Mouse (Mus musculus): ENCODE measurements around the gene Fpgs. TPM values are rescaled to one million over a fixed set of nuclear protein-coding genes. Genes with fewer than 3 reads are reported as not detected.

The Fpgs gene
- polyA plus RNA-seq, 1 experiment from 2014 or later, result 29.5 TPM

DNA sequence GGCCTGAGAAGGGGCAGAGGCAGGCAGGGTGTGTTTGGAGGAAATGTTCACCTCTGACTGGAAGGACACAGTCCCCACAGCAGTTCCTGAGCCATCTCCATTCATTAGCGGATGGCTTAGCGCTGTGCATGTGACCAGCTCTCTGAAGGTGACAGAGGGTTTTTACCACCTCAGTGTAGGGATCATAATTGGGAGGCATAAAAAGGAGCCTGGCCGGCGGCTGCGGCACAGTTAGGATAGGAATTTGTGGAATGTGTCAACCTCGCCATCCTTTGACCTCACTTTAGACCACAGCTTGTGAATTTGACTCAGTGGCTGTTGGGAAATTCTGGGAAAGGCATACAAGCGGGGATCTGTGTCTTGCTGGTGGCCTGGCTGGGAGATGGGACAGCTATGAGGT is 50.2 kb downstream of the Fpgs start:
- peak overlapping the region; percentile 76 for H3K27ac ChIP-seq

GRCm38 (mm10) chr2:32647366-32647765 is 56.6 kb downstream of the Fpgs start:
- peak overlapping the region; percentile 32 for H3K4me3 ChIP-seq
- no peaks in the 10 kb centered on the region for H3K9me3 ChIP-seq
- no peak for DNase-seq (ENCODE audit: extremely low spot score, low spot score)
- H3K27me3 ChIP-seq (ENCODE audit: poor library complexity, severe bottlenecking), result no peaks in the 10 kb centered on the region
- WGBS, result 90% methylated on average over 7 of the region's 7 CpGs
- H3K27ac ChIP-seq, result 0 out of 2 replicates have a peak overlapping the region, but pooled peaks have one; percentile 13
- no peaks in the 10 kb centered on the region for H3K36me3 ChIP-seq (replicated peaks)
- peaks cover 17% of the 10 kb centered on the region for H3K4me1 ChIP-seq

More for the DNA sequence above, 50.2 kb downstream of the Fpgs start:
- Histone ChIP-seq H3K4me3 (no peak overlapping the region), H3K4me1 (peaks cover 32% of the 10 kb centered on the region), H3K27me3 (ENCODE audit: poor library complexity, severe bottlenecking) (no peaks in the 10 kb centered on the region), H3K9me3 (no peaks in the 10 kb centered on the region), H3K36me3 (replicated peaks) (no peaks in the 10 kb centered on the region)
- 47% methylated on average over 7 of the region's 7 CpGs for WGBS
- DNase-seq (ENCODE audit: extremely low spot score, low spot score), result no peak

- H3K9me3 ChIP-seq, result no peaks in the 10 kb centered on the region
- peak within 1 kb of the TSS; percentile 64 for H3K27ac ChIP-seq
- H3K27me3 ChIP-seq (ENCODE audit: poor library complexity, severe bottlenecking), result no peaks in the 10 kb centered on the region
- peaks cover 17% of the 10 kb centered on the region for H3K4me1 ChIP-seq
- no peaks in the 10 kb centered on the region for H3K36me3 ChIP-seq (replicated peaks)
- DNase-seq (ENCODE audit: extremely low spot score, low spot score), result no peak
- 59% methylated on average over 31 of the region's 31 CpGs for WGBS
- H3K4me3 ChIP-seq, result peak within 1 kb of the TSS; percentile 32
Observed at GRCm38 (mm10) chr2:32646379-32647056, 57.4 kb downstream of the Fpgs start, which contains the start of gene Eng. Gene Eng, plus strand, starts transcription at chr2:32646595.

GRCm38 (mm10) chr2:32645647-32646046 is 58.3 kb downstream of the Fpgs start:
- Histone ChIP-seq H3K9me3 (no peaks in the 10 kb centered on the region), H3K27me3 (ENCODE audit: poor library complexity, severe bottlenecking) (no peaks in the 10 kb centered on the region), H3K4me3 (no peak overlapping the region), H3K4me1 (peaks cover 18% of the 10 kb centered on the region), H3K27ac (0 out of 2 replicates have a peak overlapping the region, but pooled peaks have one; percentile 17), H3K36me3 (replicated peaks) (no peaks in the 10 kb centered on the region)
- WGBS, result 76% methylated on average over 3 of the region's 3 CpGs
- no peak for DNase-seq (ENCODE audit: extremely low spot score, low spot score)

GRCm38 (mm10) chr2:32644799-32645475 is 59.0 kb downstream of the Fpgs start:
- 91% methylated on average over 8 of the region's 8 CpGs for WGBS
- 0 out of 2 replicates have a peak overlapping the region, but pooled peaks have one; percentile 17 for H3K27ac ChIP-seq
- no peak for DNase-seq (ENCODE audit: extremely low spot score, low spot score)
- H3K27me3 ChIP-seq (ENCODE audit: poor library complexity, severe bottlenecking), result no peaks in the 10 kb centered on the region
- no peaks in the 10 kb centered on the region for H3K9me3 ChIP-seq
- no peaks in the 10 kb centered on the region for H3K36me3 ChIP-seq (replicated peaks)
- H3K4me3 ChIP-seq, result no peak overlapping the region
- H3K4me1 ChIP-seq, result peaks cover 20% of the 10 kb centered on the region

- Histone ChIP-seq H3K27me3 (ENCODE audit: poor library complexity, severe bottlenecking) (no peaks in the 10 kb centered on the region), H3K4me1 (peaks cover 20% of the 10 kb centered on the region), H3K27ac (no peak overlapping the region), H3K9me3 (no peaks in the 10 kb centered on the region), H3K36me3 (replicated peaks) (no peaks in the 10 kb centered on the region), H3K4me3 (no peak overlapping the region)
- WGBS, result 89% methylated on average over 9 of the region's 9 CpGs
- DNase-seq (ENCODE audit: extremely low spot score, low spot score), result no peak
Observed at GRCm38 (mm10) chr2:32644083-32644482, 59.9 kb downstream of the Fpgs start.

- H3K4me1 ChIP-seq, result peaks cover 24% of the 10 kb centered on the region
- no peaks in the 10 kb centered on the region for H3K36me3 ChIP-seq (replicated peaks)
- DNase-seq (ENCODE audit: extremely low spot score, low spot score), result no peak
- no peaks in the 10 kb centered on the region for H3K9me3 ChIP-seq
- H3K27me3 ChIP-seq (ENCODE audit: poor library complexity, severe bottlenecking), result no peaks in the 10 kb centered on the region
- H3K4me3 ChIP-seq, result no peak overlapping the region
- 79% methylated on average over 7 of the region's 7 CpGs for WGBS
- H3K27ac ChIP-seq, result 0 out of 2 replicates have a peak overlapping the region, but pooled peaks have one; percentile 16
Observed at GRCm38 (mm10) chr2:32642813-32643212, 61.1 kb downstream of the Fpgs start.

- Histone ChIP-seq H3K27ac (no peak overlapping the region), H3K4me3 (no peak overlapping the region), H3K9me3 (no peaks in the 10 kb centered on the region), H3K4me1 (peaks cover 26% of the 10 kb centered on the region), H3K27me3 (ENCODE audit: poor library complexity, severe bottlenecking) (no peaks in the 10 kb centered on the region), H3K36me3 (replicated peaks) (no peaks in the 10 kb centered on the region)
- DNase-seq (ENCODE audit: extremely low spot score, low spot score), result no peak
- 81% methylated on average over 5 of the region's 5 CpGs for WGBS
Observed at GRCm38 (mm10) chr2:32641810-32642209, 62.1 kb downstream of the Fpgs start.

DNA sequence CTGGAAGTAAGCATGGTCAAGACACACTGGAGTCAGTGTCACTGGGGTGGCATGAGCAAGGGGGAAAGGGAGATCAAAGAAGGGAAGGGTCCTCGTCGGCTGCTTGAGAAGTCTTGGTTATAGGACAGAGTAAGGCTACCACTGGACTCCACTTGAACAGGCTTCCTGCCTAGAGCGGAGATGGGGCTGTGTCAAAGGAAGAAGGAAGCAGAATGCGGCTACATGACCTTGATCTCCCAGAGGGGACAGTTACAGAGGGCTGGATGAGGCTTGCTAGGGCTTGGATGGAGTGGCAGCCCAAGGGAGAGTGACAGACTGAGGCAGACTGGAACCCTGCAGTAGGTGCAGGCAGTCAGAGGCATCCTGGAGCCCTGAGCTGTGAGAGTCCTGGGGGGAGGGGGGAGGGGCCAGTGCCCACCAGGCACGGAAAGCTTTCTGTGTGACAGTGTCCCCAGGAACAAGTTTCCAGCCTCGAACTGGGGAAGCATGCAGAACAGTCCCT is 63.3 kb downstream of the Fpgs start:
- no peaks in the 10 kb centered on the region for H3K27me3 ChIP-seq (ENCODE audit: poor library complexity, severe bottlenecking)
- peaks cover 20% of the 10 kb centered on the region for H3K4me1 ChIP-seq
- H3K36me3 ChIP-seq (replicated peaks), result no peaks in the 10 kb centered on the region
- WGBS, result 68% methylated on average over 6 of the region's 6 CpGs
- H3K9me3 ChIP-seq, result no peaks in the 10 kb centered on the region
- DNase-seq (ENCODE audit: extremely low spot score, low spot score), result no peak
- H3K4me3 ChIP-seq, result no peak overlapping the region
- H3K27ac ChIP-seq, result 0 out of 2 replicates have a peak overlapping the region, but pooled peaks have one; percentile 40

GRCm38 (mm10) chr2:32639632-32640031 is 64.3 kb downstream of the Fpgs start:
- no peaks in the 10 kb centered on the region for H3K36me3 ChIP-seq (replicated peaks)
- peaks cover 18% of the 10 kb centered on the region for H3K4me1 ChIP-seq
- no peak for DNase-seq (ENCODE audit: extremely low spot score, low spot score)
- no peak overlapping the region for H3K4me3 ChIP-seq
- WGBS, result 94% methylated on average over 1 of the region's 1 CpGs
- no peaks in the 10 kb centered on the region for H3K27me3 ChIP-seq (ENCODE audit: poor library complexity, severe bottlenecking)
- H3K27ac ChIP-seq, result no peak overlapping the region
- no peaks in the 10 kb centered on the region for H3K9me3 ChIP-seq

GRCm38 (mm10) chr2:32637778-32638281 is 66.1 kb downstream of the Fpgs start:
- Histone ChIP-seq H3K36me3 (replicated peaks) (no peaks in the 10 kb centered on the region), H3K9me3 (no peaks in the 10 kb centered on the region), H3K27me3 (ENCODE audit: poor library complexity, severe bottlenecking) (no peaks in the 10 kb centered on the region), H3K4me3 (no peak overlapping the region), H3K27ac (peak overlapping the region; percentile 78), H3K4me1 (peaks cover 27% of the 10 kb centered on the region)
- DNase-seq (ENCODE audit: extremely low spot score, low spot score), result no peak
- WGBS, result 60% methylated on average over 11 of the region's 11 CpGs

GRCm38 (mm10) chr2:32636617-32637016 is 67.3 kb downstream of the Fpgs start:
- no peaks in the 10 kb centered on the region for H3K36me3 ChIP-seq (replicated peaks)
- DNase-seq (ENCODE audit: extremely low spot score, low spot score), result no peak
- 90% methylated on average over 7 of the region's 7 CpGs for WGBS
- no peaks in the 10 kb centered on the region for H3K9me3 ChIP-seq
- H3K4me1 ChIP-seq, result peaks cover 31% of the 10 kb centered on the region
- no peaks in the 10 kb centered on the region for H3K27me3 ChIP-seq (ENCODE audit: poor library complexity, severe bottlenecking)
- no peak overlapping the region for H3K4me3 ChIP-seq
- no peak overlapping the region for H3K27ac ChIP-seq
